Mouse (Mus musculus): ENCODE results near the gene AL732309.1.

- TF ChIP-seq CTCF (IDR thresholded peaks at IDR 0.05; ENCODE audit: insufficient read depth, low read length): no peak
- TF ChIP-seq POLR2A (IDR thresholded peaks at IDR 0.05; ENCODE audit: borderline replicate concordance, extremely low read depth, low read depth, low read length): no peak
Observed at GRCm38 (mm10) chr2:25203631-25204214, 42.9 kb downstream of the AL732309.1 start.

All from lung, adult 2 months (tissue).